Mouse (Mus musculus): ENCODE measurements around the gene Nob1. TPM values are rescaled to one million over a fixed set of nuclear protein-coding genes. Genes with fewer than 3 reads are reported as not detected.

Nob1 gene
- not detected in 2 replicates for polyA plus RNA-seq (2012; ENCODE audit: insufficient read depth, insufficient read length, low replicate concordance, missing spikeins)

GRCm38 (mm10) chr8:107424597-107425229 is at the start of gene Nob1:
Gene Nob1, minus strand, starts transcription at chr8:107425051.
- peak; percentile 68; the same call in 1 of the 2 replicates for TF ChIP-seq POLR2A (IDR thresholded peaks at IDR 0.05; ENCODE audit: insufficient read depth, low read depth, low read length)
- peak; percentile 98 for TF ChIP-seq CTCF (IDR thresholded peaks at IDR 0.05; ENCODE audit: insufficient read depth, low read depth, low read length)
- under 1% methylated on average over 50 of the region's 50 CpGs for WGBS
- Histone ChIP-seq H3K4me3 (ENCODE audit: insufficient read depth, low read depth, low read length) (peak within 1 kb of the TSS; percentile 92), H3K4me1 (ENCODE audit: control insufficient read depth, insufficient read depth, low read length) (peaks cover 4% of the 10 kb centered on the region; the same call in 1 of the 2 replicates), H3K27ac (ENCODE audit: insufficient read depth, low read depth, low read length) (peak within 1 kb of the TSS; percentile 33; the same call in 1 of the 2 replicates)

- WGBS, result 93% methylated on average over 4 of the region's 4 CpGs
- TF ChIP-seq POLR2A (IDR thresholded peaks at IDR 0.05; ENCODE audit: insufficient read depth, low read depth, low read length) (no peak), CTCF (IDR thresholded peaks at IDR 0.05; ENCODE audit: insufficient read depth, low read depth, low read length) (no peak)
- H3K27ac ChIP-seq (ENCODE audit: insufficient read depth, low read depth, low read length), result no peak overlapping the region
These were observed 48.5 kb upstream of the Nob1 start for GRCm38 (mm10) chr8:107473369-107473768.

GRCm38 (mm10) chr8:107472403-107473100 is 47.7 kb upstream of the Nob1 start:
- TF ChIP-seq POLR2A (IDR thresholded peaks at IDR 0.05; ENCODE audit: insufficient read depth, low read depth, low read length) (no peak), CTCF (IDR thresholded peaks at IDR 0.05; ENCODE audit: insufficient read depth, low read depth, low read length) (no peak)
- WGBS, result 60% methylated on average over 10 of the region's 10 CpGs
- peak overlapping the region; percentile 29; the same call in 1 of the 2 replicates for H3K27ac ChIP-seq (ENCODE audit: insufficient read depth, low read depth, low read length)
- H3K4me3 ChIP-seq (ENCODE audit: insufficient read depth, low read depth, low read length), result no peak overlapping the region
- H3K4me1 ChIP-seq (ENCODE audit: control insufficient read depth, insufficient read depth, low read length), result peaks cover 3% of the 10 kb centered on the region

More at GRCm38 (mm10) chr8:107473369-107473768, 48.5 kb upstream of the Nob1 start:
- Histone ChIP-seq H3K4me1 (ENCODE audit: control insufficient read depth, insufficient read depth, low read length) (peaks cover 2% of the 10 kb centered on the region; the same call in 1 of the 2 replicates), H3K4me3 (ENCODE audit: insufficient read depth, low read depth, low read length) (no peak overlapping the region)

GRCm38 (mm10) chr8:107470302-107470701 is 45.5 kb upstream of the Nob1 start:
- Histone ChIP-seq H3K27ac (ENCODE audit: insufficient read depth, low read depth, low read length) (no peak overlapping the region), H3K4me1 (ENCODE audit: control insufficient read depth, insufficient read depth, low read length) (peaks cover 6% of the 10 kb centered on the region), H3K4me3 (ENCODE audit: insufficient read depth, low read depth, low read length) (no peak overlapping the region)
- TF ChIP-seq CTCF (IDR thresholded peaks at IDR 0.05; ENCODE audit: insufficient read depth, low read depth, low read length) (no peak), POLR2A (IDR thresholded peaks at IDR 0.05; ENCODE audit: insufficient read depth, low read depth, low read length) (no peak)
- 41% methylated on average over 5 of the region's 5 CpGs for WGBS

GRCm38 (mm10) chr8:107468811-107469302 is 44.0 kb upstream of the Nob1 start:
- WGBS, result 59% methylated on average over 8 of the region's 8 CpGs
- peaks cover 6% of the 10 kb centered on the region for H3K4me1 ChIP-seq (ENCODE audit: control insufficient read depth, insufficient read depth, low read length)
- TF ChIP-seq POLR2A (IDR thresholded peaks at IDR 0.05; ENCODE audit: insufficient read depth, low read depth, low read length) (no peak), CTCF (IDR thresholded peaks at IDR 0.05; ENCODE audit: insufficient read depth, low read depth, low read length) (no peak)
- no peak overlapping the region for H3K4me3 ChIP-seq (ENCODE audit: insufficient read depth, low read depth, low read length)
- no peak overlapping the region for H3K27ac ChIP-seq (ENCODE audit: insufficient read depth, low read depth, low read length)

- peaks cover 4% of the 10 kb centered on the region for H3K4me1 ChIP-seq (ENCODE audit: control insufficient read depth, insufficient read depth, low read length)
- no peak overlapping the region for H3K4me3 ChIP-seq (ENCODE audit: insufficient read depth, low read depth, low read length)
- 80% methylated on average over 5 of the region's 5 CpGs for WGBS
- TF ChIP-seq POLR2A (IDR thresholded peaks at IDR 0.05; ENCODE audit: insufficient read depth, low read depth, low read length) (no peak), CTCF (IDR thresholded peaks at IDR 0.05; ENCODE audit: insufficient read depth, low read depth, low read length) (no peak)
- H3K27ac ChIP-seq (ENCODE audit: insufficient read depth, low read depth, low read length), result no peak overlapping the region
These were observed 41.8 kb upstream of the Nob1 start for GRCm38 (mm10) chr8:107466642-107467041.

GRCm38 (mm10) chr8:107465332-107465990 is 40.6 kb upstream of the Nob1 start:
- WGBS, result 72% methylated on average over 3 of the region's 3 CpGs
- Histone ChIP-seq H3K4me1 (ENCODE audit: control insufficient read depth, insufficient read depth, low read length) (peaks cover 4% of the 10 kb centered on the region), H3K27ac (ENCODE audit: insufficient read depth, low read depth, low read length) (no peak overlapping the region), H3K4me3 (ENCODE audit: insufficient read depth, low read depth, low read length) (no peak overlapping the region)
- no peak for TF ChIP-seq POLR2A (IDR thresholded peaks at IDR 0.05; ENCODE audit: insufficient read depth, low read depth, low read length)
- TF ChIP-seq CTCF (IDR thresholded peaks at IDR 0.05; ENCODE audit: insufficient read depth, low read depth, low read length), result no peak

GRCm38 (mm10) chr8:107462423-107462822 is 37.6 kb upstream of the Nob1 start:
- TF ChIP-seq POLR2A (IDR thresholded peaks at IDR 0.05; ENCODE audit: insufficient read depth, low read depth, low read length) (no peak), CTCF (IDR thresholded peaks at IDR 0.05; ENCODE audit: insufficient read depth, low read depth, low read length) (no peak)
- no peak overlapping the region for H3K4me3 ChIP-seq (ENCODE audit: insufficient read depth, low read depth, low read length)
- H3K4me1 ChIP-seq (ENCODE audit: control insufficient read depth, insufficient read depth, low read length), result peaks cover 2% of the 10 kb centered on the region
- no peak overlapping the region for H3K27ac ChIP-seq (ENCODE audit: insufficient read depth, low read depth, low read length)
- WGBS, result 96% methylated on average over 5 of the region's 5 CpGs

Measured in olfactory bulb, adult 2 months (tissue).